Mouse (Mus musculus) gastrocnemius, postnatal 10 days (tissue): ENCODE measurements at regions not wholly inside any gene's neighbourhood (a gene's known extent, or its start where the extent isn't known, plus 50 kb on each side); places are given as distances from the start of the nearest gene placed in this dataset.
A peak's percentile ranks its signal among the peaks of the same experiment; 100 is the strongest.

ENCODE experiments used
- DNase-seq: peaks from one replicate; pipeline ENCODE4 v3.0.0; 2021; ENCODE audit warnings: mixed read lengths

- no peak for DNase-seq
Measured at GRCm38 (mm10) chr7:36829710-36830109, 131.8 kb downstream of the Tshz3 start.

GRCm38 (mm10) chr7:36830155-36830554 lies 132.2 kb downstream of the Tshz3 start:
- no peak for DNase-seq

GRCm38 (mm10) chr7:36848279-36848678 lies 150.4 kb downstream of the Tshz3 start:
- no peak for DNase-seq

GRCm38 (mm10) chr7:36851275-36851889 lies 153.5 kb downstream of the Tshz3 start:
- no peak for DNase-seq

GRCm38 (mm10) chr7:36854308-36854707 lies 156.4 kb downstream of the Tshz3 start:
- DNase-seq = no peak

- no peak for DNase-seq
Measured at GRCm38 (mm10) chr7:36859428-36859827, 161.5 kb downstream of the Tshz3 start.

GRCm38 (mm10) chr7:36862481-36862880 lies 164.6 kb downstream of the Tshz3 start:
- DNase-seq = no peak

GRCm38 (mm10) chr7:36863745-36864144 lies 165.8 kb downstream of the Tshz3 start:
- DNase-seq = no peak

GRCm38 (mm10) chr7:36864675-36865074 lies 166.8 kb downstream of the Tshz3 start:
- DNase-seq = no peak

GRCm38 (mm10) chr7:36866602-36867001 lies 168.7 kb downstream of the Tshz3 start:
- DNase-seq = no peak

GRCm38 (mm10) chr7:36874004-36874403 lies 176.1 kb downstream of the Tshz3 start:
- DNase-seq = no peak

- no peak for DNase-seq
Measured at GRCm38 (mm10) chr7:36877686-36878085, 179.8 kb downstream of the Tshz3 start.

- DNase-seq = no peak
Measured at GRCm38 (mm10) chr7:36892776-36893500, 195.0 kb downstream of the Tshz3 start.

- DNase-seq = peak; percentile 9
Measured at GRCm38 (mm10) chr7:36896339-36896738, 198.4 kb downstream of the Tshz3 start.

- no peak for DNase-seq
Measured at GRCm38 (mm10) chr7:36901537-36901936, 203.6 kb downstream of the Tshz3 start.

GRCm38 (mm10) chr7:36913304-36913703 lies 215.4 kb downstream of the Tshz3 start:
- DNase-seq = no peak

GRCm38 (mm10) chr7:36914261-36914660 lies 216.3 kb downstream of the Tshz3 start:
- no peak for DNase-seq

- no peak for DNase-seq
Measured at GRCm38 (mm10) chr7:36915171-36915570, 217.3 kb downstream of the Tshz3 start.

GRCm38 (mm10) chr7:36917011-36917410 lies 219.1 kb downstream of the Tshz3 start:
- DNase-seq = no peak

GRCm38 (mm10) chr7:36919413-36919812 lies 221.5 kb downstream of the Tshz3 start:
- DNase-seq = no peak

GRCm38 (mm10) chr7:36921003-36921402 lies 223.1 kb downstream of the Tshz3 start:
- no peak for DNase-seq

GRCm38 (mm10) chr7:36933490-36933889 lies 235.6 kb downstream of the Tshz3 start:
- DNase-seq = no peak

GRCm38 (mm10) chr7:36934792-36935555 lies 237.1 kb downstream of the Tshz3 start:
- no peak for DNase-seq
